ENCODE assay signal across 1 mouse cellular context in the genomic region with DNA sequence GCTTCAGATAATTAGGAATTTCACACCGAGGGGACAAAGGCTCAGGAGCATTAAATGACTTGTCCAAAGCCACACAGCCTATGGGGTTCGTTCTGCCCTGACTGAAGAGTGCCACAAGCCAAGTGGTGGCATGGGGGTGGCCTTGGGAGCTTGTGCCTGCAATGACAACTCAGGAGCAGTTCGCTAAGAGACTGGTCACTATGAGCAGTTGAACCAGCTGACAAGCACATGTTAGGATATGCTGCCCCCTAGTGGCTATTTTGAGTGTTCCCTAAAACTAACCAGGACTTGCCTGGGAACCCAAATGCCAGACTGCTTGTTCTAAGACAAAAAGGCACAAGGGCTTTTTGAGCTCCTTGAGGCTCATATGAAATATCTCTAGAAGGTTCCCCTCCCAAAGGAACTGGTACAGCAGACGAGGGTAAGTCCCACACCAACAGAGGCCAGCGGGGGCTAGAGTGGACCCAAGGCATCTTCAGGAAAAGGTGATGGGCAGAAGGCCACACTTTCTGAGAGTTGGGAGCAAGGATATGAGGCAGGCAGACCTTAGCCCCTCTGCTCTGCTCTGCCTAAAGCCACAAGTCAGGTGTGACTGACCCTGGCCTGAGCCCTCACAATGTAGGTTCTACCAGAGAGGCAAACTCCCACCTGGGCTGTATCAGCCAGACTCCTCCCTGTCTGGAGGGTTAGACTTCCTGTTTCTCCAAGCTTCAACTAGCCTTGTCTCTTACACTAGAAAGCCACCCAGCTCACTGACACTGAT.
TF ChIP-seq lines count a peak whose summit lies in the region.

No protein-coding gene starts in this region.

TF ChIP-seq in CH12.LX, 34 proteins besides CTCF, POLR2A, EP300 and RAD21 (continued from another document):
- TF ChIP-seq MYC (IDR thresholded peaks at IDR 0.05; ENCODE audit: low read depth, low read length) (peak; percentile 95), ZKSCAN1 (IDR thresholded peaks at IDR 0.05; ENCODE audit: borderline replicate concordance, low read depth, low read length) (no peak), SMC3 (IDR thresholded peaks at IDR 0.05; ENCODE audit: low read depth, low read length) (peak; percentile 99), USF2 (conservative IDR thresholded peaks at IDR 0.05; ENCODE audit: low read depth, low read length) (no peak), JUN (IDR thresholded peaks at IDR 0.05; ENCODE audit: insufficient read depth, low read depth, low read length) (no peak), NELFE (IDR thresholded peaks at IDR 0.05; ENCODE audit: low read depth, low read length) (peak; percentile 56; the same call in 1 of the 2 replicates), NRF1 (IDR thresholded peaks at IDR 0.05; ENCODE audit: low read depth, low read length) (no peak), ETS1 (conservative IDR thresholded peaks at IDR 0.05; ENCODE audit: low read depth, low read length) (no peak), GABPA (IDR thresholded peaks at IDR 0.05; ENCODE audit: insufficient replicate concordance, low read depth, low read length) (no peak), ZC3H11A (IDR thresholded peaks at IDR 0.05; ENCODE audit: low read depth, low read length) (peak; percentile 95), ZMIZ1 (IDR thresholded peaks at IDR 0.05; ENCODE audit: low read depth, low read length) (no peak), E2F4 (IDR thresholded peaks at IDR 0.05; ENCODE audit: insufficient replicate concordance, low read depth, low read length) (no peak), MAZ (IDR thresholded peaks at IDR 0.05; ENCODE audit: low read depth, low read length) (no peak), JUND (conservative IDR thresholded peaks at IDR 0.05; ENCODE audit: low read depth, low read length) (0 out of 2 replicates have a peak, but pooled peaks have one; percentile 28), POLR2AphosphoS2 (IDR thresholded peaks at IDR 0.05; ENCODE audit: low read depth, low read length) (no peak), MEF2A (IDR thresholded peaks at IDR 0.05; ENCODE audit: borderline replicate concordance, low read depth, low read length) (no peak), TCF12 (IDR thresholded peaks at IDR 0.05; ENCODE audit: low read depth, low read length) (peak; percentile 34; the same call in 1 of the 2 replicates), MXI1 (IDR thresholded peaks at IDR 0.05; ENCODE audit: low read depth, low read length) (no peak), KAT2A (IDR thresholded peaks at IDR 0.05; ENCODE audit: insufficient replicate concordance, low read length) (no peak), CHD2 (IDR thresholded peaks at IDR 0.05; ENCODE audit: low read length) (no peak), PAX5 (IDR thresholded peaks at IDR 0.05; ENCODE audit: low read length) (no peak), RCOR1 (conservative IDR thresholded peaks at IDR 0.05; ENCODE audit: low read depth, low read length) (no peak), HCFC1 (IDR thresholded peaks at IDR 0.05; ENCODE audit: low read depth, low read length) (no peak), USF1 (IDR thresholded peaks at IDR 0.05; ENCODE audit: low read depth, low read length) (no peak), MAX (IDR thresholded peaks at IDR 0.05; ENCODE audit: low read length) (peak; percentile 88)
